Mouse (Mus musculus) intestine, embryonic 16.5 days (tissue): ENCODE measurements at regions not wholly inside any gene's neighbourhood (a gene's known extent, or its start where the extent isn't known, plus 50 kb on each side); places are given as distances from the start of the nearest gene placed in this dataset.
"Not testable (repeated sequence)": the region's sequence is repeated elsewhere in the genome, so short reads cannot be mapped to it uniquely, and the experiment has no call there.

Source experiments
- ATAC-seq: fragments of 200-750 bp; cut with Nextera tagmentation; 2 replicates; pipeline ENCODE4 v1.8.0; 2017; ENCODE audit warnings: moderate TSS enrichment, moderate library complexity
- H3K27ac ChIP-seq: fragments of 300-500 bp; sonication (generic); 2 replicates; pipeline ENCODE4 v1.5.1; 2014; ENCODE audit warnings: mild to moderate bottlenecking, low read length
- H3K27me3 ChIP-seq: fragments of 300-500 bp; sonication (generic); replicated peaks from 2 replicates; pipeline ENCODE4 v1.6.1; 2014; ENCODE audit warnings: low read length, control low read depth, mixed read lengths; ENCODE audit not compliant: control insufficient read depth, insufficient read depth
- H3K36me3 ChIP-seq: fragments of 300-500 bp; sonication (generic); 2 replicates; pipeline ENCODE4 v1.6.1; 2014; ENCODE audit warnings: low read length, control low read depth; ENCODE audit not compliant: control insufficient read depth, insufficient read depth
- H3K4me1 ChIP-seq: fragments of 300-500 bp; sonication (generic); 2 replicates; pipeline ENCODE4 v1.6.1; 2014; ENCODE audit warnings: low read length, control low read depth, mixed read lengths; ENCODE audit not compliant: control insufficient read depth, insufficient read depth
- H3K4me2 ChIP-seq: fragments of 300-500 bp; sonication (generic); 2 replicates; pipeline ENCODE4 v1.6.1; 2014; ENCODE audit warnings: low read depth, low read length, control low read depth
- H3K4me3 ChIP-seq: fragments of 300-500 bp; sonication (generic); 2 replicates; pipeline ENCODE4 v1.5.1; 2014; ENCODE audit warnings: mild to moderate bottlenecking, low read length
- H3K9ac ChIP-seq: fragments of 300-500 bp; sonication (generic); 2 replicates; pipeline ENCODE4 v1.6.1; 2014; ENCODE audit warnings: low read depth, low read length
- H3K9me3 ChIP-seq: fragments of 300-500 bp; sonication (generic); 2 replicates; pipeline ENCODE4 v1.6.1; 2016; ENCODE audit warnings: low read length, control low read depth; ENCODE audit not compliant: control insufficient read depth
- WGBS: fragments of 180-500 bp; shearing (Covaris S2); extraction: QIAGEN DNeasy Blood & Tissue Kit; methylation state at CpG from one replicate; pipeline ENCODE4 v1.1.7; 2014; 5-methylcytosine and 5-hydroxymethylcytosine counted together

GRCm38 (mm10) chrX:77406896-77407295 is 103.9 kb upstream of the Tbl1x start:
- Histone ChIP-seq H3K4me3 (no peak overlapping the region), H3K36me3 (no peaks in the 10 kb centered on the region), H3K4me1 (no peaks in the 10 kb centered on the region), H3K4me2 (no peak overlapping the region), H3K9ac (no peak overlapping the region), H3K9me3 (no peaks in the 10 kb centered on the region), H3K27me3 (no peaks in the 10 kb centered on the region), H3K27ac (no peak overlapping the region)
- 86% methylated on average over 3 of the region's 3 CpGs for WGBS
- no peak for ATAC-seq

DNA sequence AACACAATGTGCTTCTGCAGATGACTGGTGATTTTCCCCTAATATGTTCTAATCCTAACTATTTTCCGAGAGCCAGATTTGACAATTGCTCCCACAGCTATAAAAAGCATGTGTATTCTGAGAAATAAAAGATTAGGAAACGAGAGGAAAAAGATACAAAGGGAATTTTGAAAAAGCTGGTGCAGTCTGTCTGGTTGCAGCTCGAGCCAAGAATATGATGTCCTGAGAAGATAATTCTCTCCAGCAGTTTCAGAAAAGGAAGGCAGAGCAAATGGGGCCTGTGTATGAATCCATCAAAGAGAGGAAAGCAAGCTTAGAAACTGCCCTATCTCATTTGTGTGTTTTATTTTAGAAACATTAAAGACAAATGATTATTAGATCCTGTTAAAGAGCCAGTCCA is 102.9 kb upstream of the Tbl1x start:
- no peak for ATAC-seq
- no peak overlapping the region for H3K4me2 ChIP-seq
- H3K4me1 ChIP-seq, result no peaks in the 10 kb centered on the region
- H3K9ac ChIP-seq, result no peak overlapping the region
- H3K27ac ChIP-seq, result no peak overlapping the region
- H3K27me3 ChIP-seq, result no peaks in the 10 kb centered on the region
- no peaks in the 10 kb centered on the region for H3K36me3 ChIP-seq
- no peak overlapping the region for H3K4me3 ChIP-seq
- no peaks in the 10 kb centered on the region for H3K9me3 ChIP-seq
- WGBS, result 47% methylated on average over 3 of the region's 3 CpGs

- no peaks in the 10 kb centered on the region for H3K27me3 ChIP-seq
- H3K27ac ChIP-seq, result no peak overlapping the region
- H3K4me2 ChIP-seq, result no peak overlapping the region
- H3K9me3 ChIP-seq, result no peaks in the 10 kb centered on the region
- H3K4me3 ChIP-seq, result no peak overlapping the region
- WGBS, result 58% methylated on average over 7 of the region's 7 CpGs
- ATAC-seq, result no peak
- no peaks in the 10 kb centered on the region for H3K36me3 ChIP-seq
- H3K9ac ChIP-seq, result no peak overlapping the region
- H3K4me1 ChIP-seq, result no peaks in the 10 kb centered on the region
Measured at GRCm38 (mm10) chrX:77409370-77409769, 101.4 kb upstream of the Tbl1x start.

DNA sequence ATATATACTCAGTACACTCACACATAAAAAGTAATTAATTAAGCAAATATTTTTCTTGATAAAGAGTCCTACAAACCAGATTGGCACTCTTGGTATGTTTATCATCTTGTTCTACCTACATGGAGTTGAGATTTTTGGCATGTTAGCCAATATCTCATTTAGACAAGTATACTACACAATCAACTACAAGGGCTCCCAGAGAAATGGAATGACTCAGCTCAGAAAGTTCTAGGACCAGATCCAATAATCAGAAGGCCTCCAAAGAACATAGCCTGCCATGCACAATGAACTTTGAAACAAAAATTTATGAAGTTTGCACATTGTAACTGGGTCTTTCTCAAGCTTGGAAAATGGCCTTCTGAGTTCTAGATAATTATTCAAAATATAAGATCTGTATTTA is 100.0 kb upstream of the Tbl1x start:
- Histone ChIP-seq H3K27ac (no peak overlapping the region), H3K9ac (no peak overlapping the region), H3K27me3 (no peaks in the 10 kb centered on the region), H3K4me2 (no peak overlapping the region), H3K4me1 (no peaks in the 10 kb centered on the region), H3K4me3 (no peak overlapping the region), H3K9me3 (no peaks in the 10 kb centered on the region), H3K36me3 (no peaks in the 10 kb centered on the region)
- no peak for ATAC-seq

DNA sequence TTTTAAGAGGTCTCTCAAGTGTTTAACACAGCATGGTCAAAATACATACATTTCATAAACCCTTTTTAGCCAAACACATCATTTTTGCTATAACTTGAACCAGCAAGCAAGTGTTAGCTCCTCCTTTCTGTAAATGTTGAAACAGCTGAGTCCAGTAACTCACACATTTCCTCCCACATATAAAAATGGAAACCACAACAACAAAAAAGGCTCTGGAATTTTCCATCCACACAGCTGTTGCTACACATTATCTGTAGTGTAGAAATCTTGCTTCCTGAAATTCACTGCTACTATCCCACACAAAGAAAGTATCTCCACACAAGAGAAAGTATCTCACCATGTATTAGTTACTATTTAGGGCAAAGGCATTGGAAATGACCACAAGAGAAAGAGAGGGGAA is 96.7 kb upstream of the Tbl1x start:
- Histone ChIP-seq H3K27ac (no peak overlapping the region), H3K9ac (no peak overlapping the region), H3K9me3 (no peaks in the 10 kb centered on the region), H3K4me3 (no peak overlapping the region), H3K36me3 (no peaks in the 10 kb centered on the region), H3K4me1 (no peaks in the 10 kb centered on the region), H3K27me3 (no peaks in the 10 kb centered on the region), H3K4me2 (no peak overlapping the region)
- ATAC-seq, result no peak

DNA sequence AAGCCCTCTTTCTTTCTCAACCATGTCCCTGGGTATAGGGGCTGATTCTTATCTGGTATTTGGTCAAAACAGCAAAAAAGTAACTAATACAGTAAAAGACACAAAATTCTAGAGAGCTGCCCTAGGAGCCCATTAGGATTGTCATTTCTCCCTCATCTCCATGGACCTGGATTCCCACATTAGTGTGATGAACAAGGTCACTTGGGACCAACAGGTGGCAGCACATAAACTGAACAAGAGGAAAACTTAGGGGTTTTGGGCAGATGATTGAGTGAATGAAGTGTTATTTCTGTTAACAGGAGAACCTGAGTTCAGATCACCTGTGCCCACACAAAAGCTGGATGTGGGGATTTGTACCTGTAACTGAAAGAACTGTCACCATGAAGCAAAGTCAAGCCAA is 93.0 kb upstream of the Tbl1x start:
- H3K4me2 ChIP-seq, result no peak overlapping the region
- no peak overlapping the region for H3K27ac ChIP-seq
- no peaks in the 10 kb centered on the region for H3K36me3 ChIP-seq
- no peaks in the 10 kb centered on the region for H3K9me3 ChIP-seq
- no peaks in the 10 kb centered on the region for H3K27me3 ChIP-seq
- no peak overlapping the region for H3K9ac ChIP-seq
- no peak for ATAC-seq
- no peak overlapping the region for H3K4me3 ChIP-seq
- H3K4me1 ChIP-seq, result no peaks in the 10 kb centered on the region

DNA sequence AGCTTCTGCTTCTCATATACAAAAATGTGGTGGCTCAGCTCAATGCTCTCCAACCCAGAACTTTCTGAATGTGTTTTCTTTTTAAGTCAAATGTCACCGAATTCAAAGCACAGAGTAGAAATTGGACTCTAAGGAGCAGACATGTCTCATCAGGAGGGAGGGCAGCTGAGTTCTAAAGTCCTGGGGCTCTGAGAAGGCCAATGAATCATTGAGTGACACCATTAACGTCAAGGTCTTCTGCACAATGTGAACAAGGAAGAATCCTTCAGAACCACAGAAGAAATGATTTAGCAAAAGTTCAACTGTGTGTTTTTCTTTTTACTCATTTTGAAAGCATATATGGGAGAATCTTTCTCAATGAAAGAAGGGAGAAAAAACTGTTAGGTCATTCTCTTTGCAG is 88.6 kb upstream of the Tbl1x start:
- H3K4me3 ChIP-seq, result no peak overlapping the region
- H3K9ac ChIP-seq, result no peak overlapping the region
- H3K4me1 ChIP-seq, result no peaks in the 10 kb centered on the region
- H3K27me3 ChIP-seq, result no peaks in the 10 kb centered on the region
- 63% methylated on average over 2 of the region's 2 CpGs for WGBS
- H3K27ac ChIP-seq, result no peak overlapping the region
- H3K36me3 ChIP-seq, result no peaks in the 10 kb centered on the region
- no peak for ATAC-seq
- no peak overlapping the region for H3K4me2 ChIP-seq
- H3K9me3 ChIP-seq, result no peaks in the 10 kb centered on the region

GRCm38 (mm10) chrX:77424792-77425727 is 85.8 kb upstream of the Tbl1x start:
- Histone ChIP-seq H3K4me2 (no peak overlapping the region), H3K4me1 (no peaks in the 10 kb centered on the region), H3K9me3 (no peaks in the 10 kb centered on the region), H3K27me3 (no peaks in the 10 kb centered on the region), H3K27ac (no peak overlapping the region), H3K4me3 (no peak overlapping the region), H3K36me3 (no peaks in the 10 kb centered on the region), H3K9ac (no peak overlapping the region)
- WGBS, result 89% methylated on average over 3 of the region's 3 CpGs
- ATAC-seq, result no peak

GRCm38 (mm10) chrX:77425728-77426102 is 85.1 kb upstream of the Tbl1x start:
- not testable (repeated sequence) for H3K36me3 ChIP-seq, H3K4me1 ChIP-seq, H3K4me3 ChIP-seq, ATAC-seq, H3K27ac ChIP-seq, H3K27me3 ChIP-seq, H3K9me3 ChIP-seq, H3K9ac ChIP-seq, H3K4me2 ChIP-seq
- WGBS, result 71% methylated on average over 3 of the region's 3 CpGs

- H3K4me1 ChIP-seq, H3K27ac ChIP-seq, H3K4me2 ChIP-seq, H3K4me3 ChIP-seq, H3K9ac ChIP-seq, H3K27me3 ChIP-seq, H3K36me3 ChIP-seq, ATAC-seq, H3K9me3 ChIP-seq: not testable (repeated sequence)
- 85% methylated on average over 6 of the region's 6 CpGs for WGBS
Measured at GRCm38 (mm10) chrX:77426836-77427235, 84.0 kb upstream of the Tbl1x start.
